Mouse (Mus musculus) MEL (cell line): Measurements from ENCODE around the gene Adgrv1. TPM values are rescaled to one million over a fixed set of nuclear protein-coding genes. Genes with fewer than 3 reads are reported as not detected.

ENCODE experiments used
- DNase-seq: peaks from one replicate; pipeline ENCODE4 v3.0.0; 2011; ENCODE audit warnings: low read depth, low spot score
- H3K27ac ChIP-seq: 2 replicates; pipeline ENCODE4 v1.5.1; 2012; ENCODE audit warnings: low read depth, mild to moderate bottlenecking, control low read depth, low read length, moderate library complexity; ENCODE audit not compliant: control insufficient read depth
- H3K27me3 ChIP-seq, 2 experiments: fragments of 150-350 bp in 1 of 2; sonication (generic) in 1 of 2; 2 replicates each; pipeline ENCODE4 v1.6.1; 2012; ENCODE audit warnings: low read length in 2 of 2, mild to moderate bottlenecking in 2 of 2, improper control_type of control experiment in 1 of 2, moderate library complexity in 1 of 2; ENCODE audit not compliant: insufficient read depth in 2 of 2, control insufficient read depth in 1 of 2
- H3K36me3 ChIP-seq, 2 experiments: 2 replicates each; pipeline ENCODE4 v1.6.1; 2012 to 2014; ENCODE audit warnings: low read length in 2 of 2, improper control_type of control experiment in 1 of 2, inconsistent platforms in 1 of 2, mild to moderate bottlenecking in 1 of 2; ENCODE audit not compliant: insufficient read depth in 2 of 2, control insufficient read depth in 1 of 2
- H3K4me1 ChIP-seq, 2 experiments: fragments of 150-350 bp in 1 of 2; sonication (generic) in 1 of 2; 2 replicates each; pipeline ENCODE4 v1.6.1; 2012; ENCODE audit warnings: low read length in 2 of 2, improper control_type of control experiment in 1 of 2, mild to moderate bottlenecking in 1 of 2; ENCODE audit not compliant: insufficient read depth in 2 of 2, control insufficient read depth in 1 of 2
- H3K4me3 ChIP-seq, 2 experiments: fragments of 150-350 bp in 1 of 2; sonication (generic) in 1 of 2; 2 replicates each; pipeline ENCODE4 v1.5.1; 2012; ENCODE audit warnings: low read depth in 2 of 2, low read length in 2 of 2, mild to moderate bottlenecking in 2 of 2, moderate library complexity in 2 of 2, control low read depth in 1 of 2, improper control_type of control experiment in 1 of 2; ENCODE audit not compliant: control insufficient read depth in 1 of 2, insufficient read depth in 1 of 2
- H3K79me2 ChIP-seq: 2 replicates; pipeline ENCODE4 v1.6.1; 2012; ENCODE audit warnings: mild to moderate bottlenecking, low read length, moderate library complexity; ENCODE audit not compliant: control insufficient read depth, poor library complexity, insufficient read depth
- H3K9ac ChIP-seq: 2 replicates; pipeline ENCODE4 v1.6.1; 2012; ENCODE audit warnings: low read depth, mild to moderate bottlenecking, control low read depth, low read length, moderate library complexity; ENCODE audit not compliant: control insufficient read depth, poor library complexity, severe bottlenecking
- H3K9me3 ChIP-seq: fragments of 150-350 bp; sonication (generic); replicated peaks from 2 replicates; pipeline ENCODE4 v1.6.1; 2012; ENCODE audit warnings: mild to moderate bottlenecking, low read length, improper control_type of control experiment, moderate library complexity; ENCODE audit not compliant: insufficient read depth
- BHLHE40 ChIP-seq: IDR thresholded peaks from 2 replicates; pipeline ENCODE4 v1.6.1; 2012; ENCODE audit warnings: low read depth, mild to moderate bottlenecking, inconsistent platforms, low read length, improper control_type of control experiment, borderline replicate concordance
- CHD1 ChIP-seq: IDR thresholded peaks from 2 replicates; pipeline ENCODE4 v1.6.1; 2012; ENCODE audit warnings: low read depth, mild to moderate bottlenecking, inconsistent platforms, low read length, improper control_type of control experiment
- CTCF ChIP-seq, 3 experiments: IDR thresholded peaks in 2 of 3; conservative IDR thresholded peaks in 1 of 3; 2 replicates each; pipeline ENCODE4 v1.5.1; 2011 to 2012; ENCODE audit warnings: low read length in 3 of 3, low read depth in 2 of 3, mild to moderate bottlenecking in 2 of 3, improper control_type of control experiment in 1 of 3, inconsistent platforms in 1 of 3, mixed read lengths in 1 of 3, moderate library complexity in 1 of 3; ENCODE audit not compliant: control insufficient read depth in 1 of 3, insufficient read depth in 1 of 3, poor library complexity in 1 of 3, severe bottlenecking in 1 of 3
- ELF1 ChIP-seq: IDR thresholded peaks from 2 replicates; pipeline ENCODE4 v1.6.1; 2014; ENCODE audit warnings: low read depth, mild to moderate bottlenecking, inconsistent platforms, low read length, improper control_type of control experiment, moderate library complexity
- ETS1 ChIP-seq: IDR thresholded peaks from 2 replicates; pipeline ENCODE4 v1.6.1; 2012; ENCODE audit warnings: low read depth, mild to moderate bottlenecking, inconsistent platforms, low read length, improper control_type of control experiment, moderate library complexity
- GABPA ChIP-seq: IDR thresholded peaks from 2 replicates; pipeline ENCODE4 v1.6.1; 2012; ENCODE audit warnings: low read depth, mild to moderate bottlenecking, inconsistent platforms, low read length, improper control_type of control experiment, moderate library complexity
- KAT2A ChIP-seq: conservative IDR thresholded peaks from 2 replicates; pipeline ENCODE4 v1.6.1; 2012; ENCODE audit warnings: low read depth, low read length, improper control_type of control experiment, inconsistent platforms
- MEF2A ChIP-seq: IDR thresholded peaks from 2 replicates; pipeline ENCODE4 v1.6.1; 2014; ENCODE audit warnings: low read depth, mild to moderate bottlenecking, inconsistent platforms, low read length, improper control_type of control experiment; ENCODE audit not compliant: poor library complexity, insufficient replicate concordance, severe bottlenecking; ENCODE audit errors: extremely low read depth
- MXI1 ChIP-seq: IDR thresholded peaks from 2 replicates; pipeline ENCODE4 v1.6.1; 2011; ENCODE audit warnings: mild to moderate bottlenecking, low read depth, low read length, improper control_type of control experiment
- NRF1 ChIP-seq: IDR thresholded peaks from 2 replicates; pipeline ENCODE4 v1.6.1; 2014; ENCODE audit warnings: low read depth, mild to moderate bottlenecking, inconsistent platforms, low read length, improper control_type of control experiment, moderate library complexity; ENCODE audit not compliant: poor library complexity, insufficient read depth, severe bottlenecking
- POLR2AphosphoS2 ChIP-seq: IDR thresholded peaks from 2 replicates; pipeline ENCODE4 v1.6.1; 2011; ENCODE audit warnings: low read length, improper control_type of control experiment
- POLR2AphosphoS5 ChIP-seq: IDR thresholded peaks from 2 replicates; pipeline ENCODE4 v1.6.1; 2012; ENCODE audit warnings: low read depth, borderline replicate concordance, mild to moderate bottlenecking, inconsistent platforms, low read length, moderate library complexity, mixed read lengths
- RAD21 ChIP-seq: IDR thresholded peaks from 2 replicates; pipeline ENCODE4 v1.6.1; 2011; ENCODE audit warnings: mild to moderate bottlenecking, low read depth, low read length, improper control_type of control experiment
- SIN3A ChIP-seq: IDR thresholded peaks from 2 replicates; pipeline ENCODE4 v1.6.1; 2012; ENCODE audit warnings: low read length, improper control_type of control experiment, inconsistent platforms
- SMC3 ChIP-seq: IDR thresholded peaks from 2 replicates; pipeline ENCODE4 v1.6.1; 2011; ENCODE audit warnings: low read depth, low read length, improper control_type of control experiment
- USF1 ChIP-seq: IDR thresholded peaks from 2 replicates; pipeline ENCODE4 v1.6.1; 2014; ENCODE audit warnings: low read depth, mild to moderate bottlenecking, inconsistent platforms, low read length, improper control_type of control experiment, moderate library complexity
- USF2 ChIP-seq, 2 experiments: IDR thresholded peaks; 2 replicates each; pipeline ENCODE4 v1.6.1; 2011 to 2012; ENCODE audit warnings: improper control_type of control experiment in 2 of 2, low read length in 2 of 2, borderline replicate concordance in 1 of 2, inconsistent platforms in 1 of 2, low read depth in 1 of 2, mild to moderate bottlenecking in 1 of 2; ENCODE audit not compliant: insufficient read depth in 1 of 2
- ZC3H11A ChIP-seq: IDR thresholded peaks from 2 replicates; pipeline ENCODE4 v1.6.1; 2012; ENCODE audit warnings: low read depth, mild to moderate bottlenecking, inconsistent platforms, low read length, improper control_type of control experiment
- ZKSCAN1 ChIP-seq: IDR thresholded peaks from 2 replicates; pipeline ENCODE4 v1.6.1; 2012; ENCODE audit warnings: low read depth, mild to moderate bottlenecking, inconsistent platforms, low read length, improper control_type of control experiment, moderate library complexity
- ZNF384 ChIP-seq: IDR thresholded peaks from 2 replicates; pipeline ENCODE4 v1.6.1; 2012; ENCODE audit warnings: low read depth, mild to moderate bottlenecking, inconsistent platforms, low read length, improper control_type of control experiment
- polyA plus RNA-seq, 2 experiments: library from polyadenylated mRNA; stranded (reverse) in 1 of 2; unstranded in 1 of 2; fragments of >175 nt in 1 of 2; fragments of >200 nt in 1 of 2; gene quantifications; 2 replicates each; pipeline versions ENCODE4 v1.2.1 to v1.2.4; 2012; ENCODE audit warnings: low replicate concordance in 2 of 2, low read depth in 1 of 2; ENCODE audit not compliant: insufficient read length in 2 of 2, insufficient read depth in 1 of 2, missing spikeins in 1 of 2
- total RNA-seq: library from RNA; depleted of rRNA; stranded (reverse); fragments of 300-350 nt; gene quantifications from 2 replicates; pipeline ENCODE4 v1.2.3, GENCODE M21; 2012

Adgrv1 gene
- total and polyA plus RNA-seq, 3 experiments, result 5.6 to 5.8 TPM; not detected in 1

- H3K36me3 ChIP-seq, result no peaks in the 10 kb centered on the region
- DNase-seq, result peak; percentile 21
- no peaks in the 10 kb centered on the region for H3K4me1 ChIP-seq
- H3K4me3 ChIP-seq, result no peak overlapping the region
- H3K79me2 ChIP-seq, result no peaks in the 10 kb centered on the region
- H3K9ac ChIP-seq, result no peak overlapping the region
- no peaks in the 10 kb centered on the region for H3K27me3 ChIP-seq
- H3K27ac ChIP-seq, result no peak overlapping the region
- TF ChIP-seq ZC3H11A (peak; percentile 44), CTCF (IDR thresholded peaks at IDR 0.05 in 2 of 3, conservative IDR thresholded peaks at IDR 0.05 in 1 of 3; ENCODE audit: control insufficient read depth in 1 of 3, insufficient read depth in 1 of 3, low read depth in 2 of 3, low read length in 3 of 3, poor library complexity in 1 of 3, severe bottlenecking in 1 of 3) (peak; percentile 5 to 54 (median 28); a peak in 3 of 6 replicates), RAD21 (peak; percentile 54), KAT2A (no peak), SMC3 (peak; percentile 61)
- H3K9me3 ChIP-seq, result no peaks in the 10 kb centered on the region
Measured at GRCm38 (mm10) chr13:81155322-81155721, 477.6 kb downstream of the Adgrv1 start.

- no peaks in the 10 kb centered on the region for H3K4me1 ChIP-seq
- TF ChIP-seq GABPA (no peak), SMC3 (no peak), POLR2AphosphoS2 (no peak), NRF1 (no peak), BHLHE40 (no peak), USF1 (no peak), ETS1 (no peak), ZKSCAN1 (no peak), POLR2AphosphoS5 (no peak), MEF2A (no peak), USF2 (IDR thresholded peaks at IDR 0.05; ENCODE audit: borderline replicate concordance in 1 of 2, insufficient read depth in 1 of 2, low read depth in 1 of 2, low read length in 2 of 2) (no peak), MXI1 (no peak), SIN3A (no peak), CHD1 (no peak), ELF1 (no peak), ZNF384 (no peak)
- TF ChIP-seq, all 39 proteins: peak for 0
- no peak overlapping the region for H3K4me3 ChIP-seq
- H3K79me2 ChIP-seq, result no peaks in the 10 kb centered on the region
- H3K27me3 ChIP-seq, result no peaks in the 10 kb centered on the region
- no peak overlapping the region for H3K9ac ChIP-seq
- DNase-seq, result no peak
- H3K9me3 ChIP-seq, result no peaks in the 10 kb centered on the region
- H3K36me3 ChIP-seq, result no peaks in the 10 kb centered on the region
- no peak overlapping the region for H3K27ac ChIP-seq
Measured at GRCm38 (mm10) chr13:81144434-81144833, 488.5 kb downstream of the Adgrv1 start.
